Mouse (Mus musculus) spleen, adult 2 months (tissue): Measurements from ENCODE around the gene Ccsap.

Source experiments
- CTCF ChIP-seq: fragments of 200-500 bp; IDR thresholded peaks from 2 replicates; pipeline ENCODE4 v1.5.1; 2011; ENCODE audit warnings: mild to moderate bottlenecking, inconsistent platforms; ENCODE audit not compliant: insufficient read depth, insufficient read length, insufficient replicate concordance; ENCODE audit errors: extremely low read depth
- POLR2A ChIP-seq: fragments of 200-500 bp; IDR thresholded peaks from 2 replicates; pipeline ENCODE4 v1.6.1; 2011; ENCODE audit warnings: low read depth, low read length, inconsistent platforms

- TF ChIP-seq POLR2A (no peak), CTCF (no peak)
Measured at GRCm38 (mm10) chr8:123845114-123845513, 14.9 kb downstream of the Ccsap start.
